Mouse (Mus musculus) spleen, postnatal 14 days (tissue): Measurements from ENCODE around the gene Clmn.
A peak's percentile ranks its signal among the peaks of the same experiment; 100 is the strongest.
"Not testable (repeated sequence)": the region's sequence is repeated elsewhere in the genome, so short reads cannot be mapped to it uniquely, and the experiment has no call there.

Experiments
- DNase-seq, 2 experiments: peaks; one replicate each; pipeline ENCODE4 v3.0.0; 2021 to 2022; ENCODE audit warnings: low spot score in 2 of 2

Gene Clmn

GRCm38 (mm10) chr12:104751814-104752765, 112.8 kb downstream of the Clmn start, which contains the start of gene Dicer1:
TSS of gene Dicer1 (minus strand) at chr12:104751952.
- peak; percentile 95 to 97 for DNase-seq

- DNase-seq = peak; percentile 25
These were observed 113.5 kb downstream of the Clmn start for GRCm38 (mm10) chr12:104751331-104751813.

- DNase-seq = no peak
These were observed 115.9 kb downstream of the Clmn start for GRCm38 (mm10) chr12:104748946-104749345.

- DNase-seq = no peak
These were observed 117.6 kb downstream of the Clmn start for GRCm38 (mm10) chr12:104747252-104747651.

- no peak for DNase-seq
These were observed 118.3 kb downstream of the Clmn start for GRCm38 (mm10) chr12:104746601-104747000.

GRCm38 (mm10) chr12:104743687-104744086, 121.2 kb downstream of the Clmn start:
- no peak for DNase-seq

- peak in 1 of 2 experiments; percentile 9 for DNase-seq
These were observed 122.6 kb downstream of the Clmn start for GRCm38 (mm10) chr12:104742247-104742646.

- no peak for DNase-seq
These were observed 123.8 kb downstream of the Clmn start for GRCm38 (mm10) chr12:104740841-104741787.

GRCm38 (mm10) chr12:104738931-104739330, 125.9 kb downstream of the Clmn start:
- DNase-seq = no peak

- no peak for DNase-seq
These were observed 126.4 kb downstream of the Clmn start for GRCm38 (mm10) chr12:104738446-104738845.

GRCm38 (mm10) chr12:104737666-104738065, 127.2 kb downstream of the Clmn start:
- no peak for DNase-seq

- DNase-seq = no peak
These were observed 128.9 kb downstream of the Clmn start for GRCm38 (mm10) chr12:104735993-104736395.

GRCm38 (mm10) chr12:104733165-104733564, 131.7 kb downstream of the Clmn start:
- DNase-seq = no peak

GRCm38 (mm10) chr12:104731782-104732181, 133.1 kb downstream of the Clmn start:
- no peak for DNase-seq

- DNase-seq = not testable (repeated sequence)
These were observed 138.4 kb downstream of the Clmn start for GRCm38 (mm10) chr12:104726436-104726835.

GRCm38 (mm10) chr12:104722056-104722455, 142.8 kb downstream of the Clmn start:
- no peak for DNase-seq

GRCm38 (mm10) chr12:104721011-104721410, 143.9 kb downstream of the Clmn start:
- no peak for DNase-seq

GRCm38 (mm10) chr12:104718956-104719355, 145.9 kb downstream of the Clmn start:
- no peak for DNase-seq

- no peak for DNase-seq
These were observed 148.5 kb downstream of the Clmn start for GRCm38 (mm10) chr12:104716409-104716808.

- DNase-seq = no peak
These were observed 149.4 kb downstream of the Clmn start for GRCm38 (mm10) chr12:104715453-104715852.
